In genomic region chr8:119994114-119994513, GRCm38 (mm10) we compare ENCODE assay signal across 13 mouse cellular contexts. TPM values are rescaled to one million over a fixed set of nuclear protein-coding genes. Genes with fewer than 3 reads are reported as not detected.
A peak's percentile ranks its signal among the peaks of the same experiment; 100 is the strongest.
DNase-seq lines count a peak whose midpoint lies in the region; ATAC-seq and TF ChIP-seq lines count a peak whose summit lies in the region.
"Had no signal": no experiment of that assay in that cellular context is flagged by ENCODE, and none has a peak within 500 bp of the region (broad histone marks: within the 10 kb centered on the region; RNA-seq: fewer than 3 reads in every experiment).

No protein-coding gene starts in this region.

- no peak for TF ChIP-seq EP300 in CH12.LX (IDR thresholded peaks at IDR 0.05; ENCODE audit: low read length)

- H3K4me2 ChIP-seq in heart, embryonic 12.5 days, result peak overlapping the region; percentile 22; the same call in 1 of the 2 replicates
- H3K4me2 ChIP-seq in heart, embryonic 11.5 days, result no peak overlapping the region
- no peak overlapping the region for H3K4me2 ChIP-seq in CH12.LX (ENCODE audit: insufficient read depth, low read depth, poor library complexity, severe bottlenecking)
- peak overlapping the region; percentile 51 for H3K4me2 ChIP-seq in intestine, embryonic 14.5 days (ENCODE audit: low read length)
- H3K4me2 ChIP-seq: heart, embryonic 15.5 days had no signal

- no peak for ATAC-seq in heart, embryonic 12.5 days (ENCODE audit: insufficient number of reproducible peaks, low FRiP score)
- no peak for ATAC-seq in heart, embryonic 11.5 days (replicated peaks; ENCODE audit: insufficient number of reproducible peaks, low FRiP score, low TSS enrichment)
- ATAC-seq in intestine, embryonic 14.5 days (replicated peaks; ENCODE audit: low FRiP score, low TSS enrichment, low read depth), result no peak
- ATAC-seq in erythroblast, adult 5-6 weeks (replicated peaks; ENCODE audit: low FRiP score, poor library complexity, severe bottlenecking), result no peak
- ATAC-seq: hindbrain, embryonic 16.5 days had no signal

- peaks cover 19% of the 10 kb centered on the region for H3K4me1 ChIP-seq in heart, embryonic 12.5 days (replicated peaks)
- 0 out of 2 replicates have a peak, but pooled peaks cover 7% of the 10 kb centered on the region for H3K4me1 ChIP-seq in heart, embryonic 11.5 days (ENCODE audit: control insufficient read depth, insufficient read depth, low read length)
- no peaks in the 10 kb centered on the region for H3K4me1 ChIP-seq in CH12.LX (ENCODE audit: control insufficient read depth in 1 of 2, insufficient read depth in 2 of 2)
- H3K4me1 ChIP-seq in intestine, embryonic 14.5 days (replicated peaks; ENCODE audit: control insufficient read depth, insufficient read depth, low read length), result peaks cover 24% of the 10 kb centered on the region

- TF ChIP-seq POLR2A in CH12.LX (IDR thresholded peaks at IDR 0.05; ENCODE audit: low read depth, low read length), result no peak

- no peaks in the 10 kb centered on the region for H3K36me3 ChIP-seq in heart, embryonic 12.5 days
- H3K36me3 ChIP-seq in heart, embryonic 11.5 days (ENCODE audit: control insufficient read depth, insufficient read depth, low read length), result no peaks in the 10 kb centered on the region
- H3K36me3 ChIP-seq in CH12.LX (replicated peaks in 1 of 2; ENCODE audit: control insufficient read depth in 1 of 2, insufficient read depth in 1 of 2, low read length in 1 of 2), result no peaks in the 10 kb centered on the region
- no peaks in the 10 kb centered on the region for H3K36me3 ChIP-seq in intestine, embryonic 14.5 days (ENCODE audit: control insufficient read depth, insufficient read depth, low read length)
- H3K36me3 ChIP-seq: heart, embryonic 15.5 days had no signal

- no peak overlapping the region for H3K4me3 ChIP-seq in heart, embryonic 12.5 days
- no peak overlapping the region for H3K4me3 ChIP-seq in heart, embryonic 11.5 days (ENCODE audit: low read depth, low read length)
- no peak overlapping the region for H3K4me3 ChIP-seq in CH12.LX (replicated peaks in 1 of 3; ENCODE audit: low read depth in 2 of 3, low read length in 2 of 3, poor library complexity in 1 of 3)
- peak overlapping the region; percentile 44 for H3K4me3 ChIP-seq in intestine, embryonic 14.5 days (ENCODE audit: low read depth, low read length)
- H3K4me3 ChIP-seq: heart, embryonic 15.5 days had no signal

- no peak overlapping the region for H3K27ac ChIP-seq in heart, embryonic 12.5 days (ENCODE audit: poor library complexity, severe bottlenecking)
- H3K27ac ChIP-seq in heart, embryonic 11.5 days (ENCODE audit: low read depth, low read length), result no peak overlapping the region
- no peak overlapping the region for H3K27ac ChIP-seq in CH12.LX (ENCODE audit: insufficient read depth, low read depth)
- 0 out of 2 replicates have a peak overlapping the region, but pooled peaks have one; percentile 16 for H3K27ac ChIP-seq in intestine, embryonic 14.5 days (ENCODE audit: low read depth)
- H3K27ac ChIP-seq: heart, embryonic 15.5 days had no signal

- TF ChIP-seq RAD21 in CH12.LX (IDR thresholded peaks at IDR 0.05; ENCODE audit: low read depth, low read length), result no peak

- in situ Hi-C loops in CH12.LX (cut with MboI; ENCODE audit: low pct_ligation_motif_present, low pct_unique_long_range_greater_than_20kb, low sequenced_read_pairs), result no loop called here

- peaks cover 53% of the 10 kb centered on the region for H3K27me3 ChIP-seq in heart, embryonic 12.5 days (replicated peaks)
- peaks cover 45% of the 10 kb centered on the region for H3K27me3 ChIP-seq in heart, embryonic 11.5 days (ENCODE audit: control insufficient read depth, insufficient read depth, low read length)
- peaks cover 81% of the 10 kb centered on the region for H3K27me3 ChIP-seq in CH12.LX (replicated peaks)
- no peaks in the 10 kb centered on the region for H3K27me3 ChIP-seq in intestine, embryonic 14.5 days (replicated peaks; ENCODE audit: control insufficient read depth, insufficient read depth, low read length)

- DNase-seq in CH12.LX (ENCODE audit: extremely low read depth), result no peak
- no peak for DNase-seq in intestine, embryonic 14.5 days (ENCODE audit: low spot score)
- DNase-seq in lung, postnatal 10 days, result peak; percentile 54
- DNase-seq in urinary bladder, adult 18-20 months (ENCODE audit: low spot score in 2 of 2), result no peak
- DNase-seq in spleen, postnatal 10 days (ENCODE audit: low spot score in 2 of 2), result no peak
- DNase-seq: cerebellum, postnatal 36 days; liver; thymus, postnatal 14 days had no signal

- dilution Hi-C loops in CH12.LX (cut with MboI; ENCODE audit: extremely low pct_ligation_motif_present, extremely low pct_unique_long_range_greater_than_20kb, low sequenced_read_pairs), result no loop called here

- no peaks in the 10 kb centered on the region for H3K79me2 ChIP-seq in CH12.LX (replicated peaks; ENCODE audit: control insufficient read depth, extremely low read depth, insufficient read depth, poor library complexity, severe bottlenecking)

- no peak overlapping the region for H3K9ac ChIP-seq in heart, embryonic 12.5 days
- H3K9ac ChIP-seq in heart, embryonic 11.5 days (ENCODE audit: low read depth, low read length), result no peak overlapping the region
- no peak overlapping the region for H3K9ac ChIP-seq in CH12.LX (ENCODE audit: insufficient read depth, low read depth)
- H3K9ac ChIP-seq in intestine, embryonic 14.5 days (ENCODE audit: low read length), result no peak overlapping the region
- H3K9ac ChIP-seq: heart, embryonic 15.5 days had no signal

- no peaks in the 10 kb centered on the region for H3K9me3 ChIP-seq in heart, embryonic 12.5 days (replicated peaks)
- H3K9me3 ChIP-seq in heart, embryonic 11.5 days (replicated peaks; ENCODE audit: control insufficient read depth, low read length), result no peaks in the 10 kb centered on the region
- H3K9me3 ChIP-seq in CH12.LX (replicated peaks; ENCODE audit: low read length), result no peaks in the 10 kb centered on the region
- no peaks in the 10 kb centered on the region for H3K9me3 ChIP-seq in intestine, embryonic 14.5 days (ENCODE audit: control insufficient read depth, low read length)
- H3K9me3 ChIP-seq: heart, embryonic 15.5 days had no signal

- WGBS in heart, embryonic 12.5 days, result 66% methylated on average over 7 of the region's 7 CpGs
- 57% methylated on average over 7 of the region's 7 CpGs for WGBS in heart, embryonic 11.5 days (ENCODE audit: insufficient replicate concordance)
- WGBS in intestine, embryonic 14.5 days, result 35% methylated on average over 7 of the region's 7 CpGs

- no peak for TF ChIP-seq CTCF in CH12.LX (conservative IDR thresholded peaks at IDR 0.05 in 1 of 2, IDR thresholded peaks at IDR 0.05 in 1 of 2; ENCODE audit: low read depth in 2 of 2, low read length in 2 of 2)

TF ChIP-seq in CH12.LX, 34 proteins besides CTCF, POLR2A, EP300 and RAD21:
- no peak for TF ChIP-seq POLR2AphosphoS2 (IDR thresholded peaks at IDR 0.05; ENCODE audit: low read depth, low read length)
- no peak for TF ChIP-seq PAX5 (IDR thresholded peaks at IDR 0.05; ENCODE audit: low read length)
- TF ChIP-seq GABPA (IDR thresholded peaks at IDR 0.05; ENCODE audit: insufficient replicate concordance, low read depth, low read length), result no peak
- TF ChIP-seq ZC3H11A (IDR thresholded peaks at IDR 0.05; ENCODE audit: low read depth, low read length), result no peak
- 0 out of 2 replicates have a peak, but pooled peaks have one; percentile 21 for TF ChIP-seq BHLHE40 (IDR thresholded peaks at IDR 0.05; ENCODE audit: low read depth, low read length)
TF ChIP-seq in CH12.LX: peak in this region for 1.

RNA-seq across cellular contexts. Expression of gene Crispld2, which starts 1.9 kb away (rescaled TPM):
- polyA plus RNA-seq in heart, embryonic 12.5 days (2016; fragmentation: Nextera tagmentation; extraction: Ambion mirVana), result 3.7 and 4.1 TPM in 2 replicates
- 1.7 and 2.8 TPM in 2 replicates for polyA plus RNA-seq in heart, embryonic 11.5 days (2014; fragmentation: Nextera tagmentation; extraction: Ambion mirVana)
- 0.04 TPM in 1 of 2 replicates, not detected in the other for total RNA-seq in CH12.LX (2012; rRNA removed)
- total RNA-seq in CH12.LX (2014; rRNA removed), result not detected in 2 replicates
- not detected in 2 replicates for polyA plus RNA-seq in CH12.LX (2012; ENCODE audit: insufficient read length, low read depth)
- 18.0 and 22.0 TPM in 2 replicates for polyA plus RNA-seq in intestine, embryonic 14.5 days (2014; fragmentation: Nextera tagmentation; extraction: Ambion mirVana)
- 1.9 and 3.1 TPM in 2 replicates for total RNA-seq in erythroblast, adult 5-6 weeks (2015; ENCODE audit: low replicate concordance)
- 2.9 and 3.0 TPM in 2 replicates for total RNA-seq in erythroblast, adult 5-6 weeks (2017; ENCODE audit: low replicate concordance)

Comparison
In these comparisons a context has a peak if more than half of its experiments do, and no peak if none do; other contexts are left out.
1. H3K4me2 ChIP-seq: peak in heart, embryonic 12.5 days (single experiment) and intestine, embryonic 14.5 days (single experiment); none in heart, embryonic 11.5 days (single experiment) and CH12.LX (single experiment).